Mouse (Mus musculus): ENCODE results near the gene Derl3.

DNA sequence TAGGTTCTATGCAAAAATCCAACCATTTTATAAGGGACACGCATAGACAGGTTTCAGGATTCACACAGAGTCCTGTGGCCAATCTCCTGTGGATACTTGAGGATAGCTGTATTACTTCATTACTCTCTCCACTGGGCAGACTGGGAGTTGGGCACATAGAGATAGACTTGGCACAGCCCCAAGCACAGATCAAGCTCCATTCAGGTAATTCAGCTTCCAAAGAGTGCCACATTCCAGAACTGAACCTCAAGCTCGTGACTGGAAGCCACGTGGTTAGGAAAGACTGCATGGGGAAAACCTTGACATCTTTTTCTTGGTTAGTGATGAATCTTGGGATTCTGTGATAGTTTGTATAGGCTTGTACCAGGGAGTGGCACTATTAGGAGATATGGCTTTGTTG is 14.4 kb upstream of the Derl3 start:
- no peak for TF ChIP-seq CTCF (IDR thresholded peaks at IDR 0.05; ENCODE audit: low read depth, low read length)
- TF ChIP-seq POLR2AphosphoS5 (IDR thresholded peaks at IDR 0.05; ENCODE audit: insufficient replicate concordance, low read depth, low read length): no peak
- TF ChIP-seq TAL1 (conservative IDR thresholded peaks at IDR 0.05; ENCODE audit: low read depth, low read length): no peak
- no peak for TF ChIP-seq GATA2 (IDR thresholded peaks at IDR 0.05; ENCODE audit: borderline replicate concordance, low read depth, low read length)
